Mouse (Mus musculus) mesoderm, embryonic 11.5 days (tissue): ENCODE measurements around the gene Lefty1.
"Not testable (repeated sequence)": the region's sequence is repeated elsewhere in the genome, so short reads cannot be mapped to it uniquely, and the experiment has no call there.

Experiments
- DNase-seq: peaks from one replicate; pipeline ENCODE4 v3.0.0-alpha.2; 2012; ENCODE audit warnings: low read depth, low spot score

Gene Lefty1

DNA sequence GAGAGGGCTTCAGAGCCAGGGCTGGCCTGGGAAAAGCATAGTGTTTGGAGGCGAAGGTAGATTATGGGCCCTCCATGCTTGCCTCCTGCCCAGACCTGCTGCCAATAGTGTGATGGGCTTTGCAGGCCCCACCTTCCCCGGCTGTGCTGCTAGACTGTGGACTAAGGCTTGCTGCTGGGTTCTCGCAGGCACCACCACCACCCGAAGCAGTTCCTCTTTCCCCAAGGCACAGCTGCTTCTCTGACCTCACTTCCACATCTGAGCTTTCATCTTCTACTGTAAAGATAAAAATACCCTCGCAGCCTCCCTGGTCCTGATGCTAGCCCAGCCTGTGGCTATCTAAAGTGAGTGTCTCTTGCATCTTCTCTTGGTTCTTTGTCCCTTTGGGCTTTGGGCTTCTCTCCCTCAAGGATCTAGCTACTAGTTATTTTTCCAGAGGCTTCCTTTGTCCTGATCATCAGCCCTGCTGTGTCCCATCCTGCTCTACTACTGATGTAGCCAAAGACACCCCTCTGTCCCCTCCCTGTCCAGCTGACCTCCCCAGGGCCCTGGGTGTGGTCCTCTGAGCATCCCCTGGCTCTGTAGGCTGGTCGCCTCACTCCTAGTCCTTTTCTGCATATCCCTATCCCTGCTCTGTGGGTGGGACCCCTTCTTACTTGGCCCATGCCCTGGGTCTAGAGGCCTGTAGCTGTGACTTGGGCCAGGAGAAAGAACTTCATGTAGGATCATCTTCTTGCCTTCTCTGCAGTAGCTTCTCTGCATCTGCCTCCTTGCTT, 12.4 kb upstream of the Lefty1 start:
- no peak for DNase-seq

DNA sequence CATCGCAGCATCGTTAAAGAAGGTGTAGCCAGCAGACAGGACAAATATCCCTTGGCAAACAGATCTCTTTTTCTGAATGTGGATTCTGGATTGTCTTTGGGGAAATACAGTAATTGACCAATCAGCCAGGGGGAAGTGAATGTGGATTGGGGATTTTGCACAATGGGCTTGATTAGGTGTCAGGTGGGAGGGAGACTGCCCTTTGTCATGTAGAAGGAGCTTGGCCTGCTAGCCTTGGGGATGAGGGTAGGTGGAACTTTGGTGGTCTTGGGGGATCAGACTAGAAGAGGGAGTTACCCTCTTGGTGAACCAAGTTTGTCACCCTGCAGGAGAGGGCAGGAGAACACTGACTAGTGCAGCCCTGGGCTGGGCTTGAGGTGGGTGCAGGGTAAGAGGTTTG, 10.1 kb upstream of the Lefty1 start:
- no peak for DNase-seq

DNA sequence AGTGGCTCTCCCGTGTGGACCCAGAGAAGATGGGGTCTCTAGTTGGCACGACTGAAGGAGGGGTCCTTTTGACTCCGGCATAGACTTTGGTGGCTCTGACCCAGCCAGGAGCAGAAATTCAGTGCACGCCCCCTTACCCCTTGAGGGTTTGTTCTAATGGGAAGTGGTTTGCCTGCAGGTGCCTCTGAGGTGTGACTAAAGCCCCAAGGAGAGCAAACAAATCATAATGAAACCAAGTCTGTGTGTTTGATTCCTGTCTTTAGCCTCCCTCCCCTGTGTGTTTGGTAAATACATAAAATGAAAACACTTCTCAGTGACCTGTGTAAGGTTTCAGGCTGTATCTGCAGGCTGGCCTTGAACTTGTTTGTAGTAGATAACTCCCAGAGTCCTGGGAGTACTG, 8.5 kb upstream of the Lefty1 start:
- DNase-seq, result no peak

DNA sequence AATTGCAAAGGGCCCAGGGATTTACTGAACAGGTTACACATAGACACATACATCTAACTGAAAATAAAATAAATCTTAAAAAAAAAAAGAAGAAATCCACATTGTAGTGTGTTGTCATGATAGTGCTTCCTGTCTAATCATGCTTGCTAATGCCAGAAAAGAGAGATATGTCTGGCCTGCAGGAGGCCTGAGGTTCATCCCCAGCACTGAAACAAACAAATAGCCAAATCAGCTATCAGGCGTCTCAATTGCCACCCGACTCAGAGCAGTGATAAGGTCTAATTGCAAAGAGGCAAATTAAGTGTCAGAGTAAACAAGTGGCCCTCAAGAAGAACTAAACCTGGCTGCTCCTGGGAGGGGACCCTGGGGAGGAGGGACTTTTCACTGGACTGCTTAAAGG, 5.2 kb upstream of the Lefty1 start:
- no peak for DNase-seq

DNA sequence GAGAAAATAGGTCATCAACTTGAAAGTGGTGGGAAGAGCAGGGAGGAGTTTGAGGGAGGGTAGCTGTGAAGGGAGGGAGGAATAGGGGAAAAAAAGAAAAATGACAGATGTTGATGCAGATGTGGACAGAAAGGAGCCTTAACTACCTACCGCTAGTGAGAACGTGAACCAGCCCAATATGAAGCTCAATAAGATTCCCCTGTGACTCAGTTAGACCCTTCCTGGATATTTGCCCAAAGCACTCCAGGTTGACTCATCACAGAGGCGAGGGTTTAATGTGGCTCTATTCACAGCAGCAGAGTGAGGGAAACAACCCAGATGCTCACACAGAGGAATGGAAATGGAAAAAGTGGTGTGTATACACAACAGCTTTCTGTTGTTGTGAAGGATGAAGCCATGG, 3.7 kb upstream of the Lefty1 start:
- no peak for DNase-seq

DNA sequence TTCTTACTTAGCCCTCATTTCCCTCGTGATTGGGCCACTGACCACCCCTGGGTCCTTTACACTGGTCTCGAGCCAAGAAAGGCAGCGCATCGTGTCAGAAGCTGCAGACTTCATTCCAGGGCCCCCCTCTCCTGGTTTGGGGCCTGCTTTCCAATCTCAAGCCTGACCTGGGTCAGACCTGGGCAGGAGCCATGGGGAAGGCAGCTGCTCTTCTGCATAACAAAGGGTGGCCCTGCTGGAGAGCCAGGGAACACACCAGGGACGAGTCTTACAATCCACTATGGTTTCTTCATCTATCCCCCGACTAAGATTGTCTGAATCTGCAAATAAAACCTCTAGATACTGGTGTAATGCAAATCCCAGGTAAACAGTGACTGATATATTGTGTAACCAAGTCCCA, 1.2 kb upstream of the Lefty1 start:
- no peak for DNase-seq

DNA sequence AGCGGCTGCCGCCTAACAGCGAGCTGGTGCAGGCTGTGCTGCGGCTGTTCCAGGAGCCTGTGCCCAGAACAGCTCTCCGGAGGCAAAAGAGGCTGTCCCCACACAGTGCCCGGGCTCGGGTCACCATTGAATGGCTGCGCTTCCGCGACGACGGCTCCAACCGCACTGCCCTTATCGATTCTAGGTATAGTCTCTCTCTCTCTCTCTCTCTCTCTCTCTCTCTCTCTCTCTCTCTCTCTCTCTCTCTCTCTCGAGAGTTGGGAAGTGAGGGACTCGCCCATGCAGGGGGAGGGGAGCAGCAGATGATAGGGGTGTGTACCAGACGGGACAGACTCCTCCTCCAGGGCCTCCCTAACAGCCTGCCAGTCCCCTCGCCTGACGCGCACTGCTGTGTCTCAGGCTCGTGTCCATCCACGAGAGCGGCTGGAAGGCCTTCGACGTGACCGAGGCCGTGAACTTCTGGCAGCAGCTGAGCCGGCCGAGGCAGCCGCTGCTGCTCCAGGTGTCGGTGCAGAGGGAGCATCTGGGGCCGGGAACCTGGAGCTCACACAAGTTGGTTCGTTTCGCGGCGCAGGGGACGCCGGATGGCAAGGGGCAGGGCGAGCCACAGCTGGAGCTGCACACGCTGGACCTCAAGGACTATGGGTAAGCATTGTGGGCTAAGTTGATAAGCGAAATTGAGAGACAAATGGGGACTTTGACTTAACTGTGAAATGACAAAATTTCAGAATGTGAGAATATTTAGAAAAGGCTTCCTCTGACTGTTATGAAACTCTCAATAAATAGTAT, 2.0 kb downstream of the Lefty1 start:
- not testable (repeated sequence) for DNase-seq

DNA sequence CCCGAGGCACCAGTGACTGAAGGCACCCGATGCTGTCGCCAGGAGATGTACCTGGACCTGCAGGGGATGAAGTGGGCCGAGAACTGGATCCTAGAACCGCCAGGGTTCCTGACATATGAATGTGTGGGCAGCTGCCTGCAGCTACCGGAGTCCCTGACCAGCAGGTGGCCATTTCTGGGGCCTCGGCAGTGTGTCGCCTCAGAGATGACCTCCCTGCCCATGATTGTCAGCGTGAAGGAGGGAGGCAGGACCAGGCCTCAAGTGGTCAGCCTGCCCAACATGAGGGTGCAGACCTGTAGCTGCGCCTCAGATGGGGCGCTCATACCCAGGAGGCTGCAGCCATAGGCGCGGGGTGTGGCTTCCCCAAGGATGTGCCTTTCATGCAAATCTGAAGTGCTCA, 2.8 kb downstream of the Lefty1 start:
- not testable (repeated sequence) for DNase-seq

DNA sequence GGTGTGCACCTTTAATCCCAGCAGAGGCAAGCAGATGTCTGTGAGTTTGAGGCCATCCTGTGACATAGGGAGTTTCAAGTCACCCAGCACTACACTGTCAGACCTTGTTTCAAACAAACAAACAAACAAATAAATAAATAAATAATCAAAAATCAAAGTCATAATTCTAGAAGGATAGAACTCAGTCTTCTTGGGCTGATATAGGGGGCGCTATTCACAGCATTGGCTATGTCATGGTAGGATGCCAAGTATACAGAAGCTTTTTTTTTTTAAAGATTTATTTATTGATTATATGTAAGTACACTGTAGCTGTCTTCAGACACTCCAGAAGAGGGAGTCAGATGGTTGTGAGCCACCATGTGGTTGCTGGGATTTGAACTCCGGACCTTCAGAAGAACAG, 4.0 kb downstream of the Lefty1 start:
- not testable (repeated sequence) for DNase-seq

DNA sequence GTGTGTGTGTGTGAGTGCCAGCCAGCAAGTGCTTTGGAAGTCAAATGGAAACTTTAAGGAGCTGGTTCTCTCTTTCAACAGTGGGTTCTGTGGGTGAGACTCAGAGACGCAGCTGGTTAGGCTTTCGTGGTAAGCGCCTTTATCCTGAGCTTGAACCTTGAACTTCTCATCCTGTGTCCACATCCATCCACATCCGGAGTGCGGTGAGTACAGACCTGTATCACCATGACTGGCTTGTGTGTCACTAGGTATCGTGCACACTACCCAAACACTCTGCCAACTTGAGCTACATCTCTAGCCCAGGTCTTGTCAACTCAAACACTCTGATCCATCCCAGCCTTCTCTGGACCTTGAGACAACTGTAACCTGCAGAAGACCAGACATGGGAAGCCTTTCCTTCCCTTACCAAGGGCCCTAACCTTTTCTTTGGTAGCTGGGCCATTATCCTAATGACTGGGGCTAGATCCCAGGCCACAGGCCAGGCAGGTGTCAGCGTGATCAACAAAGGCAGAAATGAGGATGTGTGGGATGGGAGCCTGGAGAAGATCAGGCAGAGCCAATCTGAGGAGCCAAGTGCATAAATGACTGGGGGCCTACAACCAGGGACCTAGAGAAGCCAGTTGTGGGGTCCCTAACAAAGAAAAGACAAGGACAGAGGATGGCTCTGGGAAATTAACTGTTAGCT, 6.1 kb downstream of the Lefty1 start:
- no peak for DNase-seq

DNA sequence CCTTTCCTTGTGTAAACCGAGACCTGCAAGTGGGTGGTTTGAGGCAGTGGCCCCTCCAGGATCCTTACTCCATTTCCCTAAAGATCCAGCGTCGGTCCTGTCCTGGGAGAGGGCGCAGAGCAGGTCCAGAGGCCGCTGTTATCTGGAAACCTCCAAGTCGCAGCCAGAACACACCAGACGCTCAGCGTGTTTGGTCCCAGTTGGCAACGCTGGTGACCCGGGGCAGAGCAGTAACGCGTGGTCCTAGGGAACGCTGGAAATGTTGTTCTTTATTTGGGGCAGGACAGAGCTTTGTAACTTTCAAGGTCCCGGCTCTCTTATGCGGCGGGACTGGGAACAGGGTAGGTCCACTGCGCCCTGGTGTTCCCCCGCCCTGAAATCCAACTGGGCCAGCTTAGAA, 6.9 kb downstream of the Lefty1 start:
- no peak for DNase-seq

DNA sequence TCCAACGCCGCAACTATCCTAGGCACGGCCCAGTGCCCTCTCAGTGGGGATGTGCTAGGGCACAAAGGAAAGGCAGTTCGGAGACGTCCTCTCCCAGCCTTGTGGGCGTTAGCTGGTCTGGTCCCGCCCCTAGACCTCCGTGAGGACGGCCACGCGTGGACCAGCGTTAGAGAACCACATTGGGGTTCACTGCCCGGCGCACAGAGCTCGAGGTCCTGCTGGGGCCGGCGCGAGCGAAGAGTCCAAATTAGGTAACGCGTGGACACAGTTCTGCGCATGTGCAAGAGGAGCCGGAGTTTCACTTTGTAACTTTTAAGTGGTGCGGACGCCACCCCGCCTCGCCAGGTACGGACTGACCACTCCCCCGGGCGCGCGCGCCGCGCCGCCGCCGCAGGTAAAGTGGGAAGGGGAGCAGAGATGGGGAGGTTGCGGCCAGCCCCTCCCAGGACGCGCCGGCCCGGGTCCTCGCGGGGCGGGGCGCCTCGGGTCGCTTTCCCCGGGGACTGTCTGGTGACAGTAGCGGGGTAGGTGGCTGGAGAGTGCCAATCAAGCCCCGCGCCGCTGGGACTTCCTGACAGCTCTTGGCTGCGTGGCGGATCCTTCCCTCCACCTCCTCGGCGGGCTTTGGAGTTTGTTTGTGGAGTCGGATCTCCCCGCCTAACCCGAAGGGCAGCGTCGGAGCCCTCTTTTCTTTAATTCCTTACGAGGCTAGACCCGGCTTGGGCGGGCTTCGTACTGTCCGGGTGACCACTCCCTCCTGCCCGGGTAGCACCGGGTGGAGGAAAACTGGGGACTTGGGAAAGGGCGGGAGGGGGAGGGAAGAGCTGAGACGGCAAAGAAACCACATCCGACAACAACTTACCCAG, 7.6 kb downstream of the Lefty1 start, which contains the start of gene Tmem63a:
TSS of gene Tmem63a (plus strand) at position 179 of the 866 bp plus-strand sequence.
- peak; percentile 72 for DNase-seq

DNA sequence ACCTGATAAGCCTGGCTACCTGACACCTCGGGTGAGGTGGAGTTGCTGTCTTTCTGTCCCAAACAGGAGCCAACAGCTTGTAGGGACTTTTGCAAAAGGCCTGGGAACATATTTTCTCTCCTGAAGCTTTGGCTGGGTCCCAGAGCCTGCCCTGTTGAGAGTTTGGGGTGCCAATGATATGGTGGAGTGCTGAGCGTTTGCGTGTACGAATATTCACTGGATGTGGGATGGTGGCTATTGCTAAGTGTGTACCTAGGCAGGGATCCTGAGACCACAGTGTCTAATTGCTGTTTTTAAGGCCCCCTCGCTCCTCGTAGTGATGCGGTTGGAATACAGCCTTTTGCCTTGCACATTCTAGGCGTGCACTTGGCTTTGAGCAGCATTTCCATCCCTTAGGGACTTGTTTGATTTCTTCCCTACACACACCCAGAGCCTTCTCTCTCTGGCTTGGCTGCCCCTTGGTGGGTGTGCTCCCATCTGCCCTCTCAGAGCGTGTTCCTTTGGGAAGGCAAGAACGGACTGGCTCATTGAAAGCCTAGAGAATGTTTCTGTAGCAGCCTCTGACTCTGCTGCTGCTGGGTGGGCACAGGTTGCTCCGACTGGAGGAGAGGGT, 8.3 kb downstream of the Lefty1 start:
- no peak for DNase-seq

DNA sequence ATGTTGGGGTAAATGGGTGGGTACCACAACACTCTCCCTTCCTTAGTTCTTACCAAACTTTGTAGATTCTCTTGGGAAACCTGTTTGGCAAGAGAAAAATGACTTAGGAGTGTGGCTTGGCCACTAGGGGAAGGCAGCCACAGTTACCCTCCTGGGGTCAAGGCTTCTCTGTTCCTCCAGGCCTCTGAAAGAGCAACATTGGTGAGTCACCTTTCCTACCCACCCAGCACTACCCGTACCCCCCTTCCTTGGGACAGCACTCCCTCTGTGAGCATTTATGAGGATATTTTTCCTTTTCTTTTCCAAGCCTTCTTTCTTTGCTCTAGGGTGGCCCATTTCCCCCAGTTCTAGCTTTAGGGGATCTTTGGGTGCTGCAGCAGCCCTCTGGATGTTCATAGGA, 9.1 kb downstream of the Lefty1 start:
- no peak for DNase-seq

DNA sequence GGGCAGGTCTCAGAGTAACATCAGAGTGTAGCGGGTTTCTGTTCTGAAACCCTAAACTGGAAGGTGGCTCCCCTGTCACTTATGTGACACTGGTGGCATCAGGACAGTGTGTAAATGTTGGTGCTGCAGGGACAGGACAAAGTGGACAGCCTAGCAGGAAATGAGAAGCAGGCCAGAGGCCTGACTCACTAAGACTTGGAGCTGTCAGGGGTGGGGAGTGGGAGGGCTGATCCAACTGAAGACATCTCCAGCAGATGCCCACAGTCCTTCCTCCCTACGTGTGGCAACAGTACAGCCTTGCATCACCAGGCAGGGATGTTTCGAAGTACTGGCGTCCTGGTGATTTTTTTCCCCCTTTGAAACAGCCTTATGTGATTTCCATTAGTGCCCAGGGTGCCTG, 9.7 kb downstream of the Lefty1 start:
- no peak for DNase-seq

DNA sequence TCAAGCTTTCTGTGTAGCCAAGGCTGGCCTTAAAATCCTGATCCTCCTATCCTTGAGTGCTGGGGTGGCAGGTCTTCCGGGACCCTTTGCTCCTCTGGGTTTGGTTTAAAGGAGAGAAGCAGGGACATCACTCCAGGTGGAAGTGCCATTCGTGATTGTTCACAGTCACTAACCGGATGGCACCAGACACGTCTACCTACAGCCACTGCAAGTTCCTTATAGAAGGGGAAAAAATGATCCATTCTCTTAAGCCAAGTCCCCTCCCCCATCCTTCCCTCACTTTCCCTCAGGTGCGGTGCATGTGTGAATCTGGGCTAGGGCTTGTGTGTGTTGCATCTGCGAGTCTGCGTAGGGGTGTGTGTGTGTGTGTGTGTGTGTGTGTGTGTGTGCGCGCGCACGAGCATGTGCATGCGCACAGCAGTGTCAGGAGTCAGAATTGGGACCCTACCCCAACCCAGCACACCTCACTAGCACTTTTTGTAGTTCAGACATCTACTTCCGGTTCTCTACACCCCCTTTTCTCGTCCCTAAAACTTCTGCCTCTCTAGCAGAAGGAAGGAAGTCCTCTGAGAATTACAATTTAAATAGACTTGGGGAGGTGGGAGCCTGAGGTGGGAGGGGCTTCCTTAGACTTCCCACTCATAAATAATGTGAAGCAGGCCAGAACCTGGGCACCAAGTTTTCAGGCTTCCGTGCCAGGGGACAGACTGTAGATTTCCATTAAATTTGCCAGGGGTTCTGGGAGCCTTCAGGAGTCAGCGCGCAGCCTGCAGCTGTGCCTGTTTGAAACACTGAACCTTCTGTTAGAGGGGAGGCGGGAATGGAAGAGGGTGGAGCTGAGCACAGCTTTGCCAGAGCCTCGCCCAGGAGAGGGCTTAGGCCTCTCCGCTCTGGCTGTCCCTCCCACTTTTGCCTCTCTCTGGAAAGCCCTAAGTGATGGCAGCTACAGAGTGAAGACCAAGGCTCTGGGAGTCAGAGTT, 10.5 kb downstream of the Lefty1 start:
- DNase-seq, result peak; percentile 66

DNA sequence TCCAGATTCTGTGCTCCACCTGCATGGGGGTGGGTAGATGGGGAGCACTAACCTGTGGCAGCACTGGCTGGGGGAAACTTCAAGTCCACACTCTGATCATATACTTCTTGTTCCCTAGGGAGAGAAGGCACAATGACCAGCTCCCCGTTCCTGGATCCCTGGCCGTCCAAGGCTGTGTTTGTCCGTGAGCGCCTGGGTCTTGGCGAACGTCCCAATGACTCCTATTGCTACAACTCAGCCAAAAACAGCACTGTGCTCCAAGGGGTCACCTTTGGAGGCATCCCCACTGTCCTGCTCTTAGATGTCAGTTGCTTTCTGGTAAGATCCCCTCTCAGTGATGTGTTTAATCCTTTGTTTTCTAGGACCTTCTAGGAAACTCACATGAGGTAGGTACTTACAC, 11.6 kb downstream of the Lefty1 start:
- no peak for DNase-seq

DNA sequence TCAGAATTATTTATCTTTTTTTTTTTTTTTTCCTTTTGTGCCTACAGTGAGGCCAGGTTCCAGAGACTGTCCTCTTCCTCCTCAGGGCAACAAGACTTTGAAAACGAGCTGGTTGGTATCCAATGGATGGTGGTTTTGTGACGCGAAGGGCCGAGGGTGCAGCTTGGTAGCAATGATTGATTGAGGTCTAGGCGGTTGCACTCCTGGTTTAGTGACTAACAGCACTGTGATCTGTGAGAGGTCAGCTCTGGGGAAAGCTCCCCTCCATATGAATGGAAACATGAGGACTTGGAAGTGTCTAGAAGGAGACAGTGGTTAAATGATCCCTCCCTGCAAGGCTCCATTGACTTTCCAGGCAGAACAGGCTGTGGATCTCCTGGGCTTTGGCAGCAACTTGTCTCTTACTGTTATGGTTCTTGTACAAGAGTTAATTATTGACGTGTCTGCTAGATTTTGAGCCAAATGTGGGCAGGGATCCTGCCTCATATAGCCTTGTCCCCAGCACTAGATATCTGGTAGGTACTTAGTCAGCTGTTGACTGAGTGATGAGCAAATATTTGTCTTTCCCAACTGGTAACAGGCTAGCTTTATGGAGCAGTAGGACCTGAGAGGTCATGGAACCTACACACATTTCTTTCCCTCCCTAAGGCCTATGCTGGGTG, 17.4 kb downstream of the Lefty1 start:
- DNase-seq, result no peak

DNA sequence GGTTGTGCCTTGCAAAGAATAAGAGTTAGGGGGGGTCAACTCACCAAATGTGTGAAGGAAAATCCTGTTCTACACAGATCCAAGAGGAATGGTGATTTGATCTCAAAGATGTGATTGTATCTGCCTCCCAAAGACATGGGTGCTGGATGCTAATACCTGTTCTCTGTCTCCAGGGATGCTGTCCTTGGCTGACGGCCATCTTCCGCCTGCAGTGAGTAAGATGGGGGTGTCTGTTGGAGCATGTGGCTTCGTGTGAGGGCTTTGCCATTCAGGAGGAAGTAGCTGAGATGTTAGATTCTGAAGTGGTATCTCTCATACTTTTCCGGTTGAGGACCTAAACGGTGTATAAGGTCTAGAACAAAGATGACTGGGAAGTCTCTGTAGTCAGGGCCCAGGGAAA, 18.0 kb downstream of the Lefty1 start:
- DNase-seq, result no peak
